Mouse (Mus musculus): ENCODE measurements around the gene Ror1.

Gene Ror1

DNA sequence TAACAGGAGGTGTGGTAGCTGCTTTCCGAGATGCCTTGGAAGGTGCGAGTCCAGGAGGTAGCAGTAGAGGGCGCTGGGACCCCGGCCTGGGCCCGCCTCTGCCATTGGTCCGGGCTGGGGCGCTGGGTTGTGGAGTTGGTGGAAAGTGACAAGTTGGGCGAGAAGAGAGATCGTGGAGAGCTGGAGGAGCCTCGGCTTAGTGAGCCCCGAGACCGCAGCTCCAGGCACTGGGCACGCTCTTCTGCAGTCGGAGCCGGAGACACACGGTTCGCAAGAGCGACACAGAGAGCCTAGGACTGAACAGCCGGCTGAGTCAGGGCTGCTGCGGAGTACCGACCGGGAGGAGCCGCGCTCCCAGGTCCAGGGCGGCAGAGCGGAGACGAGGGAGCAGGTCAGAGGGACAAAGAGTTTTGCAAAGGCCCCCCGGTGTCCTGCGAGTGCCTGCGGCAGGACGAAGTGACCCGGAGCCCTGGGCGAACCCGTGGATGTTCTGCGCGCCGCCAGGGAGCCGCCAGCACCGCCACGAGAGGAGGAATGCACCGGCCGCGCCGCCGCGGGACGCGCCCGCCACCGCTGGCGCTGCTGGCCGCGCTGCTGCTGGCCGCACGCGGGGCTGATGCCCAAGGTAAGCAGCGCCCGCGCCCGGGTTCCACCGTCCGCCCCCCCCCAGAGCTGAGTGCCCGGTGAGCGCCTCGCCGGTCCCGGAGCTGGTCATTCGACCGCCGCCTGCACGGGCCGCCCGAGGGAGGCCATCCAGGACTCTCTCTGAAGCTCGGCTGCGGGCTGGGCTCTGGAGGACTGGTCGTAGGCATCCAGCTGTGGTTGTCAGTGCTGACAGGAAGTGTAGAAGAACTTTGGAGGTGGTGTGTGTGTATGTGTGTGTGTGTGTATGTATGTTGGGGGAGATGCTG, at the start of gene Ror1:
TSS of gene Ror1 (plus strand) at position 107 of the 911 bp plus-strand sequence.
- in situ Hi-C loops (cut with MboI, MseI): loop anchor here in 1 of 2 experiments (10.0 kb wide), 1 partner anchor 151 kb away; no protein-coding TSS in a partner anchor

DNA sequence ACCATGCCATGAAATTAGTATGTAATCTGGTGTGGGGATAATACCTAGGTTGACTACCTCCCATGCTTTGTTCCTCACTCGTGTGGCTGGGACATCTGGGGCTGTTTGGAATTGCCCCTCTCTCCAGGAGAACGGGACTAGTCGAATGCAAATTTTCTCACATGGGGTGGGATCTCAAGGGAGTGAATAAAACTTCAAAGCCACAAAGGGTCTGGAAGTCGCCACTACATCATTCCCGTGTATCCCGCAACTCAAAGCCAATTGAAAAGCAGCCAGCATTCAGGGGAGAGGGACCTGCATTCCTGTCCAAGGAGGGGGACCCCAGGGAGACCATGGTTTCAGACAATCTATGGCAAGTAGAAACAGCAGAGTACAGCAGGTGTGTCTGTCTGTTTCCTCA, 48.5 kb upstream of the Ror1 start:
- in situ Hi-C loops (cut with MboI, MseI): loop anchor here in 1 of 2 experiments (25.0 kb wide), 1 partner anchor 490 kb away; no protein-coding TSS in a partner anchor

DNA sequence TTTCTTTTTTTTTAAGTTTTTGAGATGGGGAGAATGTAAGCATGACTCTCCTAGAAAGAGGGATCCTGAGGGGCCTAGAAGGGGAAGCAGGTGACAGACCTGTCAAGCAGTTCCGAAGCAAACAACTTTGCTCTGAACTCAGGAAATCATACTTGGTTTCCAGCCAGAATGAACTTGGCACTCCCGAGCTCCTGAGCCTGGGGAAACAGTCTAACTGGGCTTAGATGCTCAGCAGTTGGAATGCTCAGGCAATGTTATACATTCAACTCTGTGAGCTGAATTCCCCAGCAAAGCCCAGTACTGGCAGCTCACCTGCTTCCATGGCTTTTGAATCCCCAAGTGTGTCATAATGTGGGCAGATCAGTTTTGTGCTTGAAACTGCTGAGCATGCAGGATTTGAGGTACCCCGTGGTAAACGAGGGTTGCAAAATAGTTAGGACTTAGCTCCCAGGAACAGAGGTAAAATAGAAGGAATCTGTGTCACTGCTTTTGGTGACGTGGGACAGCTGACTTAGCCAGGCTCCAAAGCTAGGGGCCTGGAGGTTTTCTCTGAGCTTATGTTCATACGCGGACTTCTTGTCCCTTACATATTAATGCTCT, 47.1 kb upstream of the Ror1 start:
- in situ Hi-C loops (cut with MboI, MseI): loop anchor here in 1 of 2 experiments (25.0 kb wide), 1 partner anchor 489 kb away; no protein-coding TSS in a partner anchor

DNA sequence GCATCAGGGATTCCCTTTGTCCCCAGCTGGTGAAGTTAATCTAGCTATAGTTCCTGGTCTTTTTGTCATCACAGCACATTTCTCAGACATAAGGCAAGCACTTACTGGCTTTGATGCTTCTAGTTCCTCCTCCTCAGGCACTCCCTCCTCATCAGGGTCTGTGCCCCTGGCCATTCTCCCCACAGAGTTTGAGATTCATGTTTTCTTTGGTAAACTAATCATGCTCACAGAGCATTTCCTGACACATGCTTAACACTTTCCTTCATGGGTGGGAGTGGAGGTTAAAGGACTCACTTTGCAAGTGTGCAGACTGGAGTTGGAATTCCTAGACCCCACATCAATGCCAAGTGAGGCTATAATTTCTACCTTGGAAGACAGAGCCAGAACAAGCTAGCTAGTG, 43.8 kb upstream of the Ror1 start:
- in situ Hi-C loops (cut with MboI, MseI): no loop called here

DNA sequence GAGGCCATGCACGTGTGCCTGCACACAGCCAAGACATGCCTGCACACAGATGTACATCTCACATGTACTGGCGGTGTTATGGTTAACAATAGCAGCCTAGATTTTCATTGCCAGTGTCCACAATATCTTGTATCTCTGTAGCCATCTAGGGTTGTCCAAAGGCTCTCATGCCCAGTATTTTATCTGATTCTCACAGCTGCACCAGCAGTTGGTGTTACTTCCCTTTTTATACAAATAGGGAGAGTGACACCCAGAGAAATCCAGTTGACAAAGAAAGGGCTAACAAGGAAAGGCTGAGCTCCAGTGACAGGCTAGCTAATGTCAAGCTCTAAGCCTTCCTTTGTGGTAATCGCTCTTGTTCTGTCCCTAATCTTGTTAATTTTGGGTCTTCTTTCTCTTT, 43.3 kb upstream of the Ror1 start:
- in situ Hi-C loops (cut with MboI, MseI): no loop called here

DNA sequence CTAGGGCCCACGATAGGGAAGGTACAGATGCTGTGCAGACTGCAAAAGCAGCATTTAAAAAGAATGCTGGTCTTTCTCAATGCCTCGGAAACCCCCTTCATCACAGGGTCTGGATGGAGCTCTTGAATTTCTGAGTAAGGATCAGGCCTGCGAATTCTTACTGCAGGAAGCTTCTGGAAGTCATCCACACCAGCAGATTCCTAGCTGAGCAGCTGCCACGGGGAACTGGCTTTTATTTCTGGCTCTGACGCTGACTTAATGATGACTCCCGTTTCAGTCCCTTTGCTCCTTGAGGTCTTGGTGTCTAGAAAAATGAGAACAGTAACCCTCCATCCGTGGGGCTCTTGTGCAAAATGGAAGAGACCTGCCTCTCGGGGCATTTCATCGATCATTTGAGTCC, 39.5 kb upstream of the Ror1 start:
- in situ Hi-C loops (cut with MboI, MseI): no loop called here

DNA sequence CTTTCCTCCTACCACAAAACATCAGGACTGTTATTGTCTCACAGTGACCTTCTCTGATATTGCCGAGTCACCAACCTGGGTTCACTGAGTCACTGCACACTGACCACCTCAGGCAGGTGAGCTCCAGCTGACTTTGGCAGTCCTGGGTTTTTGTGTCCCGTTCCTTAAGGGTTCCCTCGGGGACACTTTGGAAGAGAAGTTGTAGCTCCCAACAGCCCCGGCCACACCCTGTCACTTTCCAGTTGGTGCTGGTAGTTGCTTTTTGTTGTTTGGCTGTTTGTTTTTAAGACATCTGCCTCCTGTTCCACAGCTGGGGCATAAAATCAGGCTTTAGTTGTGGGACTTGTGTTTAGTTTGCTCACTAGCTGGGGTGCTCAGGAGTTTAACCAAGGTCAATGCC, 39.1 kb upstream of the Ror1 start:
- in situ Hi-C loops (cut with MboI, MseI): no loop called here

DNA sequence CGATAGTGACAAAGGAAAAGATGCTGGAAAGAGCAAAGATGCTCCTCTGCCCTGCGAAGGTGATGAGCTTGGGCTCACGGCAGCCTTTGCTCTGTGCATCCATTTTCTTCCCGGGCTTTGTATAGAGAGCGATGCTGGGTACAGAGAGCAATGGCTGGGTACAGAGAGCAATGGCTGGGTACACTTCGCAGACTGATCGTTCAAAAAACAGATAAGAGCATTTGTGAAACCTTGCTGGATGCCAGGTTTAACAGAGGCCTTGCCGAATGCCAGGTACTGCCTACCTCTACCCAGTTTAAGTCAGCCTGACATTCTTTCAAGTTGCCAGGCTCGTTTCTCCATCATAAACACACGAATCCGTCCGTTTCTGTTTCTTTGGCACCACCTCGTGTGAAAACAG, 38.2 kb upstream of the Ror1 start:
- in situ Hi-C loops (cut with MboI, MseI): no loop called here

DNA sequence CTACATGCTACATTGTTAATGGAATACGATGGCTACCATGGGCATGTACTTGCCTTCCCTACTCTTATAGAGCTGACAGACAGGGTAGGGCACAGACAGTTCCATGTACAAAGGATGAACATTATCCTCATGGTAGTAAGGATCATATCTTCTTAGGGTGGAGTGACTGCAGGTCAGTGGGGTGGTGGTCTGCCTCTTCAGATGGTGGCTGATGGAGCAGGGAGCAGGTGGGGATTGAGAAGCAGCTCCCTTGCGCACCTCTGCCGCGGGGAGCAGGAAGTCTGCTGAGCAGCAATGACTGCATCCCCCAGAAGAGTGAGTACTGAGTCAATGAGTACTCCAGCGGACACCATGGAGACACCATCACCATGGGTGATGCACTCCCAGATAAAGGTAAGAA, 37.0 kb upstream of the Ror1 start:
- in situ Hi-C loops (cut with MboI, MseI): no loop called here

DNA sequence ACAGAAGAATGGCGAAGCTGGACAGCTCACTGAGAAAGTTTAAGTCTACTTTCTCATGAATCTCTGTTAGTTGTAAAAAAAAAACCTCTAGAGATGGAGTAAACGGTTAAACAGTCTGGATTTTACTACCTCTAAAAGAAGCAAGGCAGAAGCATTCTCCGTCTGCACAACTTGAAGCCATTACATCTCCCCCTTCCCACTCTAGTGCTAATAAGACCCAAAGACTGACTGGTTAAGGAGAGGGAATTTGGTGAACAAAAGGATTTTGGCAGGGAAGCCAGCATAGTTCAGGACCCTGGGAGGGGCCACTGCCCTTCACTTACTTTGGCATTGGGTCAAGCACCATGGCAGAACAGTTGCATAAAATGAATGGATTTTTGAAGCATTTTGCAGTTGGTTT, 35.8 kb upstream of the Ror1 start:
- in situ Hi-C loops (cut with MboI, MseI): no loop called here

DNA sequence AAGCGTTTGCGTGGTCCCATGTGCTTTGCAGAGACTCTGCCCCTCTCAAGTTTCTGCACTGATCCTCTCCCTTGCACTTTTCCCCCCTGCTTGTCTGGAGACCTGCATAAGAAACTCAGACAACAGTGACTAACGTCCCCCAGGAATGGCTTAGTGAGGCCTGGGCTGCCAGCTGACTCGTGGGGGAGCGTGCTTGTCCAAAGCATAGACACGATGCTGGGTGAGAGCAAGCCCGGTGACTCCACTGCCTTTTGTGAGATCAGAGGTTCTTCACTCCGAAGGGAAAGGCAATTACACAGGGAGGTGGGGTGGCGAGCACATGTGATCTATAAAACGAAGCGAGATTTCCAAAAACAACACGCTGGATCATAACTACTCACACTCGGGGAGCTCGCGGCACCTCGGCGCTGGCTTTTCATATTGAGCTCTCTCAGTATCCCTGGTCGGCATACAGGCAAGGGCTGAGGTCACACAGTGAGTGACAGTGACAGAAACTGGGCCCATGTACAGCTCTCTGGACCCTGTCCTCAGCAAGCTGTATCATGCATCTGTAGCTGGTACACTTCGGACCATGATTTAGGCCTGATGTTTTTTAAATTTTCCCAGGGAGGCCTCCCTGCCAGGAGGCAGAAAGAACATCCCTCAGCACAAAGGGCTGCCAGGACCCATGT, 34.1 kb upstream of the Ror1 start:
- in situ Hi-C loops (cut with MboI, MseI): no loop called here

DNA sequence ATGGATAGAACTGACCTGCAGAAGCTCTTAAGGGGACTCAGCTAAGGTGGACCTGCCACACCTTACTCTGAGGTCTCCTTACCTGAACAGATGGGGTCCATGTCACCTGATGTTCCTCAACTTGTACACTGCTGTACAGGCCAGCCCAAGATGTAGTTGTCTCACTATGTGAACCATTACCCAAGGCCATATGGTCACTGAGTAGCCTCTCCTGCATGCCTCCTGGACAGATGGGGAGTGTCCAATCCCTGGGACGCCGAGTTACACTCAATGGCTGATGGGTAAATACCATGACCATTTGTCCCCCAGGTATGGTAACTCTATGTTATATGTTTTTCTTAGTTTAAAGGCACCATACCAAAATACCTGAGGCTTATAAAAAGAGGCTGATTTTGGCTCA, 29.9 kb upstream of the Ror1 start:
- in situ Hi-C loops (cut with MboI, MseI): no loop called here

DNA sequence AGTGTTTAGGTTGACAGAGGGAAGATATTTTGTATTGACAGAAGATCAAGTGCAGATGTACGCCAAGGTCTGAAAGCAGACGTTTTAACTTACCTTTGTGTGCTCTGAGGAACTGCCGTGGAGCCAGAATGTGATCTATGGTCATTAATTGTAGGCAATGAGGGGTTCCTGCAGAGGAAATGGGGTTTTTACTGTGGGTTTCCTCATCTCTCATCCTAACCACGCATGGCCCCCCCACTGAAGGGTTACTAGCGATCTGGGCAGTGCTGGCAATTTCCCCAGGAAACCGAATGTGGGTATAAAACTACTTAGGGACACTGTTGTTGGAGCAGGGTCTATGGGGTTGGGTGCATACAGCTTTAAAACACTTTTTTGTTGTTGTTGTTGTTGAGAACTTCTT, 25.5 kb upstream of the Ror1 start:
- in situ Hi-C loops (cut with MboI, MseI): no loop called here

DNA sequence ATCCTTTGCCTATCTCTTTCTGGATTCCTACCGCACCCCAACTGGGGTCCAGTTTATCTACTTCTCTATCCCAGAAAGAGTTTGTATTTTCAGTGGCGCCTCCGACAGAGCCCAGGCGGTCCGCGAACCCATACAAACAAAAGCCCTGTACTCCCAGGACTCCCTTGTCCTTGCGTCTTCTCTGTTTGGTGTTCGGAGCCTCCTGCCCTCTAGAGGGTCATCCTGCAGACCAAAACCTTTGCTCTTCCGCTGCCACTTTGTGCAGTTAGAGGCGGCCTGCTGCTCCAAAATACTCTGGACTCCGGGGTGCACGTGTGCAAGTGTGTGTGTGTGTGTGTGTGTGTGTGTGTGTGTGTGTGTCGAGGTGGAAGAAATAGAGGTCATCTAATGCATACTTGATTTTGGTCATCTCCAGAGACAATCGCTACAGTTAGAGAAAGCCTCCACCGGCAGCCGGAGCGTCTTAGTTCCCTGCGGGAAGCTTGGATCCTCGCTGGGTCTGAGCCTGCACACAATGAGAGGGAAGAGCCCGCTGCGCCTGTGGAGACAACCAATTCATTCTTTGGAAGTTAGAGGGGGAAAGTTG, 1.1 kb downstream of the Ror1 start:
- in situ Hi-C loops (cut with MboI, MseI): loop anchor here in 1 of 2 experiments (10.0 kb wide), 1 partner anchor 152 kb away; no protein-coding TSS in a partner anchor

DNA sequence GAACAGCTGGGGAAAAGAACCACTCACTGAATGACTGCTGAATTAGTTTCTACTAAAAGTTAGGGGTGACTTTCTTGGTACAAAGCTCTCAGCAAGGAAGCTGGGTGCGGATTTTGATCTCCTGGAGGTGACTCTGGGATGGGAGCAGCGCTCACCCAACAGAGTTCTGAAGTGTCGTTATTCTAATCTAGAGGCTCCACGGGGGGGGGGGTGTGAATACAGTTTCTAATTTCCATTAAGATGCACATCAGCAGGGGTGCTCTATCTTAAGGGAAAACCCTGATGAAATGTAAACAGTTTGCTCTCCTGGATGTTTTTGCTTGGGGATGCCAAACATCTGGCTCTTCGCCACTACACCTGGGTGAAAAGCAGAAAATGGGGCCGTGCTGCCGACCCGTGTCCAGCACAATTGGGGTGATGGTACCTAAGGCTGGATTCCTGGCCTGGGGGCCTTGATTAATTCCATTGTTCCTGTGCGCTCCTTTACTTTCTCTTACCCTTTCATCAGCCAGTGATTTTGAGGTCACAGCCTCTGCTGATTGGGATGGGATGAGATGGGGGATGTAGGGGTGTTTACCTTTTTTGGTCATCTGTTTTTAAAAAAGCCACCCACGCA, 1.9 kb downstream of the Ror1 start:
- in situ Hi-C loops (cut with MboI, MseI): loop anchor here in 1 of 2 experiments (10.0 kb wide), 1 partner anchor 153 kb away; no protein-coding TSS in a partner anchor

DNA sequence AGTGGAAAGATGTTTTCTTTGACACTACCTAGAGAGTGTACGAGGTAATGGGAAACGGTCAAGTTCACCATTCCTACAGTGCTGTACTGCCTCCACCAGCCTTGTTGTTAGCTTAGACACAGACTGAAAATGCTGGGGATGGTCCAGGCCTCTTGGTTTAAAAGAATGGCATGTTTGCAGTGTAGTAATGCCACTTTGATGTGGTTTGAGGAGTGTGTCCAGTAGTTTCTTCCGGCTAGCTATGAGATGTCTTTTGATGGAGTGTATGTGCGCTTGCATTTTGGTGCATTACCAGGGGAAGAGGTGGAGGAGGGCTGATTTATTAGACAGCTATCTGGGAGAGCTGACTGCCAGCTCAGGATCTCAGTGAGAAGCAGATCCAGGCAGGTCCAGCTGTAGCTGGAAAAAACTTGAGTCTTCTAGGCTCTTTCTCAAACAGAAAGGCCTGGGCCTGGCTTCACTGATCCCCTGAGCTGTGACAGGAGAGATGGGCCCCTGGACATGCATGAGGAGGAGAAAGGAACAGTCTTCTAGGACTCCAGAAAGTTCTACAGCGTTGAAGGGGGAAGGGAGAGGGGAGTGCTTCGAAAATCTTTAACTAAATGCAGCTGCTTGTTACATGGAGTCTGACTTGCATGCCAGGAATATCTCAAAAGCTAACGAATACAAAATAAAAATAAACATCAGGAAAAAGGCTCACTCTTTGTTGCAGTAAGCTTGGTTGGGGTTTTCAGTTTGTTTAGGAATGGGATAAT, 5.7 kb downstream of the Ror1 start:
- in situ Hi-C loops (cut with MboI, MseI): no loop called here

DNA sequence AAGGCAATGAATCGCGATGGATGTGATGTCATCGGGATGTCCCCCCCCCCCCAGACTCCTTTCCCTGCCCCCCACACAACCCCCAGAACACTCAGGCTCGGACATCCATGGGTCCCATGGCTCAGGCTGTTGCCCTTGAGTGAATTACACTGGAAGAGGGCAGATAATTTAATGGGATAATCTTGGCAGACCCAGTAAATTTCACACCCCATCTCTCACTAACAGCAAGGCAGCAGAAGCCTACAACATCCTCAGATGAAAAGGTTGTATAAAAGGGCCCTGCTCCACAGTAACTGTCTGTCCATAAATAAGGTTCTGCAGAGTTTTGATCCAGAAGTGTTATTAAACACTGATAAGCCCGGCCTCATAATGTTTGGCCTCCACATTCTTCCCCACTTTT, 6.3 kb downstream of the Ror1 start:
- in situ Hi-C loops (cut with MboI, MseI): no loop called here

DNA sequence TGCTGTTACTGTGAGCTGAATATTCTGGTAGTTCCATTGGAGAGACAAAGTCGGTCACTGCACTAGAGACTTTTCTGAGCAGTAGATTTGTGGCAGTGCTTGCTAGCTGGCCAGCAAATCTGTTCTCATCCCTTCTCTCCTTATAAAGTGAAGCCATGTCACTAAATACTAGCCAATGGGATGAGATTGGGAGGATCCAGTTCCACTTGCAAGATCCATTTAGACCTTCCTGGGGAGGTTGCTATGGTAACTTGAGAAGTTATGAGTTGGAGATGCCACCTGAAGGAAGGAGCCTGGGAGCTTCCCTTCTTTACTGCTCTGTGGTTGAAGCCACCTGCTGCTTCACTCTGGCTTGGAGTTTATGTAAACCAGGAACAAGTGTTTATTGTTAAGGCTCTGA, 8.7 kb downstream of the Ror1 start:
- in situ Hi-C loops (cut with MboI, MseI): no loop called here

DNA sequence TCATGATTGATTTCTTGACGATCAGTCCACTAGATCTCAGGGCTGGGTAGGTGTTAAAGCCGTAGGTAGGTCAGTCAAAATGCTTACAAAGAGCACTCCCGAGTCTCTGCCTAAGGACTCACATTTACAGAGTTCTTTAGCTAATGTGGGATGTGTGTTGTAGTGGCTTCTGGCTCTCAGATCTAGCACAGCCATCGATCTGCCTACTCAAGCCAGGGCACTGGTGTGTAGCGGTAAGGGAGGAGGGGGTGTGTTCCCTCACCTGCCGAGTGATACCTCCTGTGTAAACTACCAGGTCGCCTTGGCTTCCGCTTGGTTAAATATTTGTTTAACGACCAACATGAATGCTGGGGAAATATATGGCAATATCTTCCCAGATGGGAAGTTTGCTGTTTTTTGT, 12.0 kb downstream of the Ror1 start:
- in situ Hi-C loops (cut with MboI, MseI): no loop called here

DNA sequence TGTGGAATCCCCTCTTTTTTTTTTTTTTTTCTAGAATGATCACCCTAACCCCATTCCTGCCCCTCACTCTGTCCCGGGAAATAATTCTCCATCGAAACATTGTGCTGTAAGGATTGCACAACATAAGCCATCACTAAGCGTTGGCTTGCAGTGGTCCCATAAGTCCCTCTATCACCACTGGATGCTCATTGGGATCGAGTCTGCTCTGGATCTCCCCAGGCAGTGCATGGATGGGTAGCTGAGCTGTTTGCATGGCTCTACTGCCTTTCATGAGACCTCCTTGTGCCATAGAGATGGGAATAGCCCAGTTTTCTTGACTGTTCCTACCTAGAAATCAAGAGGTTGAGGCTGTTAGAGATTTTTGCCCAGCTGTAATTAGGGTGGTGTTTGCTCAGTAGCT, 13.0 kb downstream of the Ror1 start:
- in situ Hi-C loops (cut with MboI, MseI): no loop called here

DNA sequence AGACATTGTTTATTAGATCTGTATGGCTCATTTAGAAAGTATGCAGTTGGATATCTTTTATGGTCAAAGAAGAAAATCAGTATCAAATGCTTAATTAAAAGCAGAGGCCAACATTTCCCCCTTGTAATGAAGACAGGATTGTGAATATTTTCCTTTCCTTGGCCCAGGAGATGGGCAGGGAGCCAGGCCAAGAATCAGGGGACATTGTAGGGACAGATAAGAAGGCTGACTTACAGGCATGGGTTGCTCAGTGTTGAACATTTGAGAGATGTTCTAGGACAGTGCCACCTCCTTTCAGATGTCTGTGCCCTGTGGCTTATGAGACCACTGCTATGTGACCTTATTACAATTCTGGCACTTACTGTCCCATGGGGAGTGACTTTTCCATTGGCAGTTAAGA, 18.6 kb downstream of the Ror1 start:
- in situ Hi-C loops (cut with MboI, MseI): loop anchor here in 1 of 2 experiments (10.0 kb wide), 1 partner anchor 1921 kb away; no protein-coding TSS in a partner anchor
